Mouse (Mus musculus): ENCODE data around the gene Cdk8. TPM values are rescaled to one million over a fixed set of nuclear protein-coding genes. Genes with fewer than 3 reads are reported as not detected.

Cdk8 gene
- polyA plus RNA-seq, 1 experiment: 34.5 TPM

DNA sequence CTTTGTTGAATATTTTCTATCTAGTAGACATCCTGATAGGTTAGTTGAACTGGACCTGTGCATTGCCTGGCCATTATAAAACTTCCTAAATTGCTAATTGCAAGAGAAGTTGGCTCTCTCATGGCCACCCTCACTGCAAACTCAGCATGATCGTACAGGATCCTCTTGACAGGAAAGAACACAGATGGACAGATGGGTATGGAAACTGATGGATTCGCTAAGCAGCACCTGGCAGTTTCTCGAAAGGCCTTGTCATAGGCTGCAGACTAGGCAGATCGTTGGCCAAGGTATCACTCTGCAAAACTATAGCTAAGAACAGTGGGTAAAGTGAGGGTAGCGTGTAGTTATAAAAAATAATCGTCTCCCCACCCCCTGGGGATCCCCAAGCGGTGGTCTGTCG, 37.7 kb upstream of the Cdk8 start:
- H3K4me1 ChIP-seq (ENCODE audit: control insufficient read depth, insufficient read depth, low read length): peaks cover 15% of the 10 kb centered on the region
- no peaks in the 10 kb centered on the region for H3K27me3 ChIP-seq (replicated peaks; ENCODE audit: control insufficient read depth, insufficient read depth, low read length)
- no peak for DNase-seq
- no peak overlapping the region for H3K27ac ChIP-seq (ENCODE audit: insufficient read depth, low read depth, low read length)
- no peak for TF ChIP-seq CTCF (conservative IDR thresholded peaks at IDR 0.05; ENCODE audit: insufficient read depth, insufficient read length, low read depth, low read length)
- TF ChIP-seq POLR2A (IDR thresholded peaks at IDR 0.05; ENCODE audit: low read depth, low read length): no peak
- H3K4me3 ChIP-seq (ENCODE audit: insufficient read depth, low read depth, low read length): no peak overlapping the region
- H3K36me3 ChIP-seq (ENCODE audit: control insufficient read depth, insufficient read depth, low read length): peaks cover 2% of the 10 kb centered on the region; the same call in 1 of the 2 replicates
- 88% methylated on average over 8 of the region's 8 CpGs for WGBS

- Histone ChIP-seq H3K4me3 (ENCODE audit: insufficient read depth, low read depth, low read length) (no peak overlapping the region), H3K27ac (ENCODE audit: insufficient read depth, low read depth, low read length) (no peak overlapping the region), H3K27me3 (replicated peaks; ENCODE audit: control insufficient read depth, insufficient read depth, low read length) (no peaks in the 10 kb centered on the region), H3K36me3 (ENCODE audit: control insufficient read depth, insufficient read depth, low read length) (peaks cover 5% of the 10 kb centered on the region), H3K4me1 (ENCODE audit: control insufficient read depth, insufficient read depth, low read length) (peaks cover 15% of the 10 kb centered on the region)
- no peak for TF ChIP-seq POLR2A (IDR thresholded peaks at IDR 0.05; ENCODE audit: low read depth, low read length)
- no peak for TF ChIP-seq CTCF (conservative IDR thresholded peaks at IDR 0.05; ENCODE audit: insufficient read depth, insufficient read length, low read depth, low read length)
- peak; percentile 85 for DNase-seq
Observed at GRCm38 (mm10) chr5:146199073-146199472, 32.0 kb upstream of the Cdk8 start.

DNA sequence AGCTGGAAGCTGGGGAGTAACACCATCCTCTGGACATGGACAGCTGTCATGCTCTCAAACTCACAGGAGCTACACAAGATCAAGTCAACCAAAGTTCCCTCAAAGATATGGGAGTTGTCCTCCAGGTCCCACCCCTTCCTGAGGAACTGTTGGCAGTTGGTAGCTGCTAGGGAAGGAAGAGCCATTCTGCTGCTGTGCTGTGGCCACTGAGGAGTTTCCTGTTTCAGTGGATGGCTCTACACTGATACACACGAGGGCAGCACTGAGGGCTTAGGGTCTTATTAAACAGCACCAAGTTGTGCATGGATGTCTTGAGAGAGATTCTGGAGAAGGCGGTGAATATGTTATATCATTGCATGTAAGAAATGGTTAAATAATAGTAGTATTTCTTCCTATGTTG, 31.5 kb upstream of the Cdk8 start:
- H3K4me3 ChIP-seq (ENCODE audit: insufficient read depth, low read depth, low read length): no peak overlapping the region
- 60% methylated on average over 2 of the region's 2 CpGs for WGBS
- TF ChIP-seq CTCF (conservative IDR thresholded peaks at IDR 0.05; ENCODE audit: insufficient read depth, insufficient read length, low read depth, low read length) (no peak), POLR2A (IDR thresholded peaks at IDR 0.05; ENCODE audit: low read depth, low read length) (no peak)
- no peaks in the 10 kb centered on the region for H3K27me3 ChIP-seq (replicated peaks; ENCODE audit: control insufficient read depth, insufficient read depth, low read length)
- H3K36me3 ChIP-seq (ENCODE audit: control insufficient read depth, insufficient read depth, low read length): peaks cover 5% of the 10 kb centered on the region
- H3K27ac ChIP-seq (ENCODE audit: insufficient read depth, low read depth, low read length): peak overlapping the region; percentile 99
- peaks cover 20% of the 10 kb centered on the region for H3K4me1 ChIP-seq (ENCODE audit: control insufficient read depth, insufficient read depth, low read length)
- DNase-seq: peak; percentile 19

- TF ChIP-seq POLR2A (IDR thresholded peaks at IDR 0.05; ENCODE audit: low read depth, low read length) (no peak), CTCF (conservative IDR thresholded peaks at IDR 0.05; ENCODE audit: insufficient read depth, insufficient read length, low read depth, low read length) (no peak)
- Histone ChIP-seq H3K36me3 (ENCODE audit: control insufficient read depth, insufficient read depth, low read length) (peaks cover 5% of the 10 kb centered on the region), H3K27me3 (replicated peaks; ENCODE audit: control insufficient read depth, insufficient read depth, low read length) (no peaks in the 10 kb centered on the region), H3K27ac (ENCODE audit: insufficient read depth, low read depth, low read length) (no peak overlapping the region), H3K4me3 (ENCODE audit: insufficient read depth, low read depth, low read length) (no peak overlapping the region), H3K4me1 (ENCODE audit: control insufficient read depth, insufficient read depth, low read length) (peaks cover 25% of the 10 kb centered on the region)
- WGBS: 99% methylated on average over 6 of the region's 6 CpGs
- DNase-seq: no peak
Observed at GRCm38 (mm10) chr5:146200580-146200979, 30.4 kb upstream of the Cdk8 start.

GRCm38 (mm10) chr5:146203921-146204320, 27.1 kb upstream of the Cdk8 start:
- Histone ChIP-seq H3K4me1 (ENCODE audit: control insufficient read depth, insufficient read depth, low read length) (peaks cover 33% of the 10 kb centered on the region), H3K36me3 (ENCODE audit: control insufficient read depth, insufficient read depth, low read length) (peaks cover 4% of the 10 kb centered on the region), H3K4me3 (ENCODE audit: insufficient read depth, low read depth, low read length) (no peak overlapping the region), H3K27ac (ENCODE audit: insufficient read depth, low read depth, low read length) (peak overlapping the region; percentile 79), H3K27me3 (replicated peaks; ENCODE audit: control insufficient read depth, insufficient read depth, low read length) (no peaks in the 10 kb centered on the region)
- TF ChIP-seq CTCF (conservative IDR thresholded peaks at IDR 0.05; ENCODE audit: insufficient read depth, insufficient read length, low read depth, low read length): no peak
- TF ChIP-seq POLR2A (IDR thresholded peaks at IDR 0.05; ENCODE audit: low read depth, low read length): no peak
- WGBS: 72% methylated on average over 2 of the region's 2 CpGs
- peak; percentile 20 for DNase-seq

DNA sequence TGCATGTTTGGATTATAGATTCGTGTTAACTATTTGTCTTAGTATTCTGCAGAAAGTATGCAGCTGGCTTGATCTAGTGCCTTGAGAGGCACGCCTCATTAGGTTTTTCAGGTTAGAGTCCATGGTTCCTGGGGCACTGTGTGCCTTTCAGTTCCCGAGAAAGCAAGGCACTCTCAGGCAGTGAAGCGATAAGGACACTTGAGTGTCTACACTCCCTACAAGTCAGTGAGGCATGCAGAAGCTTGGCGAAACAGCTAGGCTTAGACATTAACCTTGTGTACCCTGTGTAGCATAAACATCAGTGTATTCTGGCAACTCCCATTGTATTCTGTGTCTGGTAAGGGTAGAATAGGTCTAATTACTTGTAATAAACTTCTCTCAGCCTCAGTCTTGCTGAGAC, 25.5 kb upstream of the Cdk8 start:
- Histone ChIP-seq H3K27me3 (replicated peaks; ENCODE audit: control insufficient read depth, insufficient read depth, low read length) (no peaks in the 10 kb centered on the region), H3K36me3 (ENCODE audit: control insufficient read depth, insufficient read depth, low read length) (peaks cover 5% of the 10 kb centered on the region), H3K4me3 (ENCODE audit: insufficient read depth, low read depth, low read length) (no peak overlapping the region), H3K27ac (ENCODE audit: insufficient read depth, low read depth, low read length) (peak overlapping the region; percentile 97), H3K4me1 (ENCODE audit: control insufficient read depth, insufficient read depth, low read length) (peaks cover 26% of the 10 kb centered on the region)
- 31% methylated on average over 5 of the region's 5 CpGs for WGBS
- peak; percentile 96 for DNase-seq
- TF ChIP-seq POLR2A (IDR thresholded peaks at IDR 0.05; ENCODE audit: low read depth, low read length) (no peak), CTCF (conservative IDR thresholded peaks at IDR 0.05; ENCODE audit: insufficient read depth, insufficient read length, low read depth, low read length) (no peak)

GRCm38 (mm10) chr5:146220501-146220878, 10.5 kb upstream of the Cdk8 start:
- H3K36me3 ChIP-seq (ENCODE audit: control insufficient read depth, insufficient read depth, low read length): peaks cover 7% of the 10 kb centered on the region
- 3% methylated on average over 13 of the region's 13 CpGs for WGBS
- H3K27ac ChIP-seq (ENCODE audit: insufficient read depth, low read depth, low read length): peak overlapping the region; percentile 69
- no peaks in the 10 kb centered on the region for H3K27me3 ChIP-seq (replicated peaks; ENCODE audit: control insufficient read depth, insufficient read depth, low read length)
- no peak for DNase-seq
- TF ChIP-seq POLR2A (IDR thresholded peaks at IDR 0.05; ENCODE audit: low read depth, low read length) (no peak), CTCF (conservative IDR thresholded peaks at IDR 0.05; ENCODE audit: insufficient read depth, insufficient read length, low read depth, low read length) (no peak)
- H3K4me1 ChIP-seq (ENCODE audit: control insufficient read depth, insufficient read depth, low read length): no peaks in the 10 kb centered on the region; the same call in 1 of the 2 replicates
- H3K4me3 ChIP-seq (ENCODE audit: insufficient read depth, low read depth, low read length): peak overlapping the region; percentile 63

All from kidney, adult 2 months (tissue).